Mouse (Mus musculus): ENCODE data around the gene Amy2a3. TPM values are rescaled to one million over a fixed set of nuclear protein-coding genes. Genes with fewer than 3 reads are reported as not detected.

Gene Amy2a3
- not detected for total RNA-seq (2023)

DNA sequence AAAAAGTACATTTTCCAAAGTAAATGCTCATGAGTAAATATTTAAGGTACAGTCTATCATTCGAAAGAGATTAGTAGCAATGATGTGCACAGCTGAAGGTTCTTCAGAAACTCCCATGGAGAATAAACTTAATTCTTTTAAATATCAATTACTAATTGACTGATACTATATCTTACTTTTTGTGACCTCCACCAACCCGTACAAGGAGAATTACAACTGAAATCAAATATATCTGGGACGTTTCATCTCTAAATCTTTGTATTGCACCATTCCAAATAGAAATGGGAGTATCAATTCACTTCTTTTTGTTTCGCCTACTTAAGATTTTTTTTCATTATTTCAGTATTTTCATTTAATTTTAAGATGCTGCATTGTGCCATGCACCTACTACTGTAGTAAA is at the start of gene Amy2a3:
Gene Amy2a3 (minus strand): TSS at position 101 of the 400 bp plus-strand sequence.

GRCm38 (mm10) chr3:113356558-113356957 is 32.7 kb upstream of the Amy2a3 start, which contains the start of gene Amy2a2:
TSS of gene Amy2a2 (minus strand) at chr3:113356658.

DNA sequence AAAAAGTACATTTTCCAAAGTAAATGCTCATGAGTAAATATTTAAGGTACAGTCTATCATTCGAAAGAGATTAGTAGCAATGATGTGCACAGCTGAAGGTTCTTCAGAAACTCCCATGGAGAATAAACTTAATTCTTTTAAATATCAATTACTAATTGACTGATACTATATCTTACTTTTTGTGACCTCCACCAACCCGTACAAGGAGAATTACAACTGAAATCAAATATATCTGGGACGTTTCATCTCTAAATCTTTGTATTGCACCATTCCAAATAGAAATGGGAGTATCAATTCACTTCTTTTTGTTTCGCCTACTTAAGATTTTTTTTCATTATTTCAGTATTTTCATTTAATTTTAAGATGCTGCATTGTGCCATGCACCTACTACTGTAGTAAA is 32.5 kb downstream of the Amy2a3 start, which contains the start of gene Amy2a4:
Gene Amy2a4 (minus strand): TSS at position 101 of the 400 bp plus-strand sequence.

Other genes with a start within 250 kb of the Amy2a3 start
- gene Amy2a5, start 65.2 kb downstream of the Amy2a3 start, total RNA-seq (2023): not detected
- not detected for gene Amy2a4, start 32.6 kb downstream of the Amy2a3 start, total RNA-seq (2023)
- gene Amy2a2, start 32.6 kb upstream of the Amy2a3 start, total RNA-seq (2023): not detected
- not detected for gene Amy2a1, start 208.4 kb upstream of the Amy2a3 start, total RNA-seq (2023)